Mouse (Mus musculus) hindbrain, postnatal 0 days (tissue): ENCODE measurements around the gene Ppp1r1a. TPM values are rescaled to one million over a fixed set of nuclear protein-coding genes. Genes with fewer than 3 reads are reported as not detected.

Experiments
- ATAC-seq: fragments of 200-750 bp; cut with Nextera tagmentation; 2 replicates; pipeline ENCODE4 v1.8.0; 2017; ENCODE audit warnings: mild to moderate bottlenecking, moderate TSS enrichment, moderate library complexity
- DNase-seq: peaks from one replicate; pipeline ENCODE4 v3.0.0-alpha.2; 2015; ENCODE audit warnings: low spot score
- H3K27ac ChIP-seq: fragments of 300-500 bp; sonication (generic); 2 replicates; pipeline ENCODE4 v1.5.1; 2014; ENCODE audit warnings: mild to moderate bottlenecking
- H3K27me3 ChIP-seq: fragments of 300-500 bp; sonication (generic); 2 replicates; pipeline ENCODE4 v1.6.1; 2014; ENCODE audit warnings: low read length, mixed read lengths; ENCODE audit not compliant: insufficient read depth
- H3K36me3 ChIP-seq: fragments of 300-500 bp; sonication (generic); 2 replicates; pipeline ENCODE4 v1.6.1; 2014; ENCODE audit warnings: low read length, mixed read lengths; ENCODE audit not compliant: insufficient read depth
- H3K4me1 ChIP-seq: fragments of 300-500 bp; sonication (generic); 2 replicates; pipeline ENCODE4 v1.6.1; 2014; ENCODE audit warnings: antibody characterized with exemption, low read length, mixed read lengths; ENCODE audit not compliant: insufficient read depth
- H3K4me2 ChIP-seq: fragments of 300-500 bp; sonication (generic); 2 replicates; pipeline ENCODE4 v1.6.1; 2014; ENCODE audit warnings: low read depth, mild to moderate bottlenecking, low read length, moderate library complexity, mixed read lengths
- H3K4me3 ChIP-seq: fragments of 300-500 bp; sonication (generic); 2 replicates; pipeline ENCODE4 v1.5.1; 2014; ENCODE audit warnings: low read length
- H3K9ac ChIP-seq: fragments of 300-500 bp; sonication (generic); replicated peaks from 2 replicates; pipeline ENCODE4 v1.6.1; 2014; ENCODE audit warnings: mild to moderate bottlenecking, low read length, moderate library complexity, mixed read lengths
- H3K9me3 ChIP-seq: fragments of 300-500 bp; sonication (generic); 2 replicates; pipeline ENCODE4 v1.6.1; 2016; ENCODE audit warnings: low read length, mixed read lengths
- CTCF ChIP-seq: IDR thresholded peaks from 2 replicates; pipeline ENCODE4 v1.5.1; 2016; ENCODE audit warnings: antibody characterized with exemption, control low read depth, low read depth
- WGBS: fragments of 180-500 bp; shearing (Covaris S2); extraction: QIAGEN DNeasy Blood & Tissue Kit; methylation state at CpG from one replicate; pipeline ENCODE4 v1.1.7; 2014; 5-methylcytosine and 5-hydroxymethylcytosine counted together
- polyA plus RNA-seq: library from polyadenylated mRNA; unstranded; fragments of >200 nt; fragmentation: Nextera tagmentation; extraction: Ambion mirVana; gene quantifications from 2 replicates; pipeline ENCODE4 v1.2.1, GENCODE M21; 2015
- total RNA-seq: library from RNA; depleted of rRNA; stranded (reverse); fragments of >200 nt; gene quantifications from 2 replicates; pipeline ENCODE4 v1.2.3, GENCODE M21; 2014; rRNA removed

The Ppp1r1a gene
- total RNA-seq (111 and 122 TPM in 2 replicates), polyA plus RNA-seq (196 and 197 TPM in 2 replicates)

DNA sequence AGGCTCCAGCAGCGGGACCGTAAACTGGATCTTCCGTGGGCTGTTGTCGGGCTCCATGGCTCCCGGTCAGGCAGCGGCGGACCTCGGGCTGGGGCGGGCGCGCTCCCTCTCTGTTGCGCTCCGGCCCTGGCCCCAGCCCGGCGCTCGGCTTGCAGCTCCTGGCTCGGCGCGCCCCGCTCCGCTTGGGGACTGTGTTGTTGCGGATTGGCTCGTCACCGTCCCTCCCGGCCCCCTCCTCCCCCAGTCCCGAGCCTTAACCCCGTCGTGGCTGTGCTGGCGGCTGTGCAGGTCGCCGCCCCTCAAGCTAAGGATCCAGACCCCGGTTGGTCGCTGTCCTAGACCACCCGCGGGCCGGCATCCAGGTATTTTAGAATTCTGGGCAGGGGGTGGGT lies at the start of gene Ppp1r1a:
Gene Ppp1r1a, minus strand, starts transcription at position 182 of the 392 bp plus-strand sequence.
- WGBS, result 0% methylated on average over 27 of the region's 36 CpGs
- H3K27me3 ChIP-seq, result no peaks in the 10 kb centered on the region
- H3K4me2 ChIP-seq, result peak within 1 kb of the TSS; percentile 90
- H3K27ac ChIP-seq, result peak within 1 kb of the TSS; percentile 86
- H3K9me3 ChIP-seq, result no peaks in the 10 kb centered on the region
- no peaks in the 10 kb centered on the region for H3K36me3 ChIP-seq
- peak within 1 kb of the TSS; percentile 72 for H3K9ac ChIP-seq
- DNase-seq, result peak; percentile 90
- H3K4me3 ChIP-seq, result peak within 1 kb of the TSS; percentile 86
- H3K4me1 ChIP-seq, result no peaks in the 10 kb centered on the region
- no peak for TF ChIP-seq CTCF
- peak; percentile 87 for ATAC-seq

DNA sequence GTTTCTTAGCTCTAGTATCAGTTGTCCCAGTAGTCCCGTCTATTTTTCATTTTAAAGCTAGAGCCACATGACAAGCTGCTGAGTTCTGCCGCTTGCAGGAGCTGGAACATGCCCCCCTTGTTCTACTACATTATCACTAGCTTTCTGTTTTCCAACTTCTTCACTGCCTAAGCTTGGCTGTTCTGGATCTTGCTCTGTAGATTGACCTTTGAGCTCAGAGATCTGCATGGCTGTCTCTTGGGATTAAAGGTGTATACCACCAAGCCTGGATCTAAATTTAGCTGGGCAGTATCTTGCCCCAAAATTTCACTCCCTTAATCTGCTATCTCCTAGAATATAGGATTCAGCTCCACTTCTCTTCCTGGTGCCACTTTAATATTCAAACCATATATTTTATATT lies 48.1 kb upstream of the Ppp1r1a start:
- Histone ChIP-seq H3K27ac (no peak overlapping the region), H3K9ac (no peak overlapping the region), H3K4me1 (no peaks in the 10 kb centered on the region), H3K9me3 (no peaks in the 10 kb centered on the region), H3K36me3 (no peaks in the 10 kb centered on the region), H3K4me2 (no peak overlapping the region), H3K4me3 (no peak overlapping the region), H3K27me3 (no peaks in the 10 kb centered on the region)
- TF ChIP-seq CTCF, result no peak
- ATAC-seq (no peak), DNase-seq (no peak)
- WGBS, result 85% methylated on average over 2 of the region's 2 CpGs

DNA sequence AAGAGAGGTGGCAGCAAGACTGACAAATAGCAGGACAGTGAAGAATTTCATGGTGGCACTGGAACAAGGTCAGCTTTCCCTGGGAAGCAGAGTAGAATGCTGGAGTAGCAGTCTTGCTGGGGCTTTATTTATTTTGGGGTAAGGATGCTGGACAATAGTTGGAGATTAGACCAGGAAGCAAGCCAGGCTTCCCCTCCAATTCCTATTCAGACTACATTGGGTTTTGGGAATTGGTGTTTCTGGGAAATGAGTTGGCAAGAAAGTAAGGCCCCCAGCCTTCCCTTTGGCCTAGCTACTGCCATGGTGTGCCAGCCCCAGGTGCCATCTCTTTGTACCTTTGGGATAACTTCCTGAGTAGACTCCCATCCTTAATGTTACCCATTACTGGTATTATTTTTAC lies 27.2 kb upstream of the Ppp1r1a start, which contains the start of gene Glycam1:
Gene Glycam1, minus strand, starts transcription at position 101 of the 400 bp plus-strand sequence.
- Histone ChIP-seq H3K9me3 (no peaks in the 10 kb centered on the region), H3K9ac (no peak within 1 kb of the TSS), H3K27ac (no peak within 1 kb of the TSS), H3K4me1 (no peaks in the 10 kb centered on the region), H3K4me3 (no peak within 1 kb of the TSS), H3K36me3 (no peaks in the 10 kb centered on the region), H3K27me3 (no peaks in the 10 kb centered on the region), H3K4me2 (no peak within 1 kb of the TSS)
- ATAC-seq (no peak), DNase-seq (no peak)
- TF ChIP-seq CTCF, result no peak

- H3K27me3 ChIP-seq, result no peaks in the 10 kb centered on the region
- H3K9ac ChIP-seq, result no peak overlapping the region
- TF ChIP-seq CTCF, result peak; percentile 88
- 45% methylated on average over 3 of the region's 3 CpGs for WGBS
- H3K4me2 ChIP-seq, result no peak overlapping the region
- no peak overlapping the region for H3K27ac ChIP-seq
- ATAC-seq, result peak; percentile 66; the same call in 1 of the 2 replicates
- no peak overlapping the region for H3K4me3 ChIP-seq
- peak; percentile 87 for DNase-seq
- H3K36me3 ChIP-seq, result no peaks in the 10 kb centered on the region
- H3K9me3 ChIP-seq, result no peaks in the 10 kb centered on the region
- H3K4me1 ChIP-seq, result no peaks in the 10 kb centered on the region
These were observed 14.4 kb upstream of the Ppp1r1a start for GRCm38 (mm10) chr15:103552096-103552690.

- no peaks in the 10 kb centered on the region for H3K9me3 ChIP-seq
- no peaks in the 10 kb centered on the region for H3K4me1 ChIP-seq
- H3K27ac ChIP-seq, result no peak overlapping the region
- no peak for DNase-seq
- no peak overlapping the region for H3K4me3 ChIP-seq
- ATAC-seq, result no peak
- H3K9ac ChIP-seq, result no peak overlapping the region
- H3K4me2 ChIP-seq, result no peak overlapping the region
- 26% methylated on average over 1 of the region's 1 CpGs for WGBS
- no peaks in the 10 kb centered on the region for H3K36me3 ChIP-seq
- no peak for TF ChIP-seq CTCF
- H3K27me3 ChIP-seq, result no peaks in the 10 kb centered on the region
These were observed 13.2 kb upstream of the Ppp1r1a start for GRCm38 (mm10) chr15:103551053-103551452.

DNA sequence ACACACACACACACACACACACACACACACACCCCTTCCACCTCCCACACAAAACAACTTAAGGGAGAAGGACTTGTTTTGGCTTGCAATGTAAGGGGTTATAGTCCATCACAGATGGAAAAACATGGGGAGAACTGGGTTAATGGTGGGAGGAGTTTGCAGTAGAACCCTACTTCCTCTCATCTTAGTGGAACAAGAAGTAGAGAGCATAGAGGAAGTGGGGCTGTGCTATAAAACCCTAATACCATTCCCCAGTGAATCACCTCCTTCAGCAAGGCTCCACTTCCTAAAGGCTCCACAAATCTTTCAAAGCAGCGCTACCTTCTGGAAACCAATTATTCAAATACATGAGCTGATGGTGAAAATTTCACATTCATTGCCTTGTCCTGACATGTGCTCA lies 11.7 kb upstream of the Ppp1r1a start:
- WGBS, result 95% methylated on average over 1 of the region's 1 CpGs

DNA sequence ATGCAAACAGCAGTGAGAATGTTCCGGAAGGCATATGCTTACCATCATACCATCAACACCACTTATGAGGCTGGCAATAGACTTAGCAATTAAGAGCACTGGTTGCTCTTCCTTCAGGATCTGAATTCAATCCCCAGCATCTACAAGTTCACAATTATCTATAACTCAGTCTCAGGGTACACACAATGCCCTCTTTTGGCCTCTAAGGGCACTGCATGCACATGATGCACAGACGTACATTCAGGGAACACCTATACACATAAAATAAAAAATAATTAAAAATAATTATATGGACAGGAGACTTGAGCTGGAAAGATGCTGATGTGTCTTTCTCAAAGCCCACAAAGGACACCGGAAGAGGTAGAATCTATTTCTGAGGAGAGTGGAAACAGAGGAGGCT lies 10.2 kb upstream of the Ppp1r1a start:
- DNase-seq (no peak), ATAC-seq (no peak)
- 89% methylated on average over 3 of the region's 3 CpGs for WGBS
- Histone ChIP-seq H3K9me3 (no peaks in the 10 kb centered on the region), H3K36me3 (no peaks in the 10 kb centered on the region), H3K27me3 (no peaks in the 10 kb centered on the region), H3K4me2 (no peak overlapping the region), H3K27ac (no peak overlapping the region), H3K4me3 (no peak overlapping the region), H3K9ac (no peak overlapping the region), H3K4me1 (no peaks in the 10 kb centered on the region)
- TF ChIP-seq CTCF, result peak; percentile 32

More for the DNA sequence above, 11.7 kb upstream of the Ppp1r1a start:
- H3K9ac ChIP-seq, result no peak overlapping the region
- ATAC-seq, result no peak
- no peak overlapping the region for H3K4me3 ChIP-seq
- DNase-seq, result no peak
- H3K36me3 ChIP-seq, result no peaks in the 10 kb centered on the region
- H3K9me3 ChIP-seq, result no peaks in the 10 kb centered on the region
- no peaks in the 10 kb centered on the region for H3K27me3 ChIP-seq
- H3K4me2 ChIP-seq, result no peak overlapping the region
- no peak for TF ChIP-seq CTCF
- H3K27ac ChIP-seq, result no peak overlapping the region
- no peaks in the 10 kb centered on the region for H3K4me1 ChIP-seq
